Mouse (Mus musculus) heart, embryonic 10.5 days (tissue): Measurements from ENCODE around the gene Slc25a43. TPM values are rescaled to one million over a fixed set of nuclear protein-coding genes. Genes with fewer than 3 reads are reported as not detected.

Experiments
- DNase-seq: peaks from one replicate; pipeline ENCODE4 v3.0.0-alpha.2; 2017; ENCODE audit warnings: low spot score
- H3K27ac ChIP-seq: fragments of 300-500 bp; sonication (generic); 2 replicates; pipeline ENCODE4 v1.5.1; 2016; ENCODE audit warnings: mild to moderate bottlenecking
- H3K27me3 ChIP-seq: fragments of 300-500 bp; sonication (generic); 2 replicates; pipeline ENCODE4 v1.6.1; 2016; ENCODE audit warnings: mild to moderate bottlenecking; ENCODE audit not compliant: poor library complexity, insufficient read depth, severe bottlenecking
- H3K36me3 ChIP-seq: fragments of 300-500 bp; sonication (generic); 2 replicates; pipeline ENCODE4 v1.6.1; 2016; ENCODE audit warnings: mild to moderate bottlenecking, moderate library complexity
- H3K4me1 ChIP-seq: fragments of 300-500 bp; sonication (generic); 2 replicates; pipeline ENCODE4 v1.6.1; 2016; ENCODE audit warnings: mild to moderate bottlenecking
- H3K4me3 ChIP-seq: fragments of 300-500 bp; sonication (generic); 2 replicates; pipeline ENCODE4 v1.5.1; 2016; ENCODE audit warnings: mild to moderate bottlenecking, moderate library complexity
- H3K9me3 ChIP-seq: fragments of 300-500 bp; sonication (generic); 2 replicates; pipeline ENCODE4 v1.6.1; 2016; ENCODE audit warnings: mild to moderate bottlenecking, moderate library complexity
- WGBS: fragments of 180-500 bp; shearing (Covaris S2); methylation state at CpG from one replicate; pipeline ENCODE4 v1.1.7; 2016; 5-methylcytosine and 5-hydroxymethylcytosine counted together
- polyA plus RNA-seq: library from polyadenylated mRNA; unstranded; fragments of >200 nt; fragmentation: Nextera tagmentation; extraction: Ambion mirVana; gene quantifications from 2 replicates; pipeline ENCODE4 v1.2.1, GENCODE M21; 2016

Gene Slc25a43
- polyA plus RNA-seq, 1 experiment from 2014 or later, result 2.2 TPM

DNA sequence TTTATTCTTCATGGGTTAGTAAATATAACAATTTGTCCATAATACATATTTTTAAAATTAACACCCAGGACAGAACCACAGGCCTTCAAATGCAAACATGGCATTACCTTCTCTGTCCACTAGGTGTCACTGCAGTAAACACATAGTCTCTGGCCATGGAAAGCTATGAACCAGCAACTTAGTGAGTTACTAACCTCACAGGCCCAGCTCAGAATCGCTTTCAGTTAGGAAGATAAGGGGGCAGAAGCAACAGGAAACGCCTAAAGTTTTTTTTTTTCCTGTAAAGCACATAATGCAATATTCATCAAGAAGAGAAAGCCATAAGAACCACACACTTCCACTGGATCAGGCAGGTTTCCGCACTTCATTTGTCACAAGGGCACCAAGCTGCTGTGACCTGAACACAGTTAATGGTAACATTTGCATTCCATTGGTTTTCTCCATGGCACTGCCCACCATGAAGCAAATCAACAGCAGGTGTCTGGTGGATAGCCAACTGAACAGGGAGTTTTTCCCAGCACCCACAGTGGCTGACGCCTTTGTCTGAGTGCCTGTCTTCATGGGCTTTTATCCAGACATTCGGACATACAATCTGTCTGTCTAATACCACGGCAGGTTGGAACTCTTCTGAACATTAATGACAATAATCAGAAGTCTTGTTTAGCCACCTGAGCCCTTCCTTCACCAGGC lies 17.6 kb downstream of the Slc25a43 start:
- WGBS, result 59% methylated on average over 6 of the region's 6 CpGs
- no peaks in the 10 kb centered on the region for H3K27me3 ChIP-seq
- no peaks in the 10 kb centered on the region for H3K36me3 ChIP-seq
- DNase-seq, result no peak
- no peak overlapping the region for H3K4me3 ChIP-seq
- H3K4me1 ChIP-seq, result no peaks in the 10 kb centered on the region
- no peak overlapping the region for H3K27ac ChIP-seq
- no peaks in the 10 kb centered on the region for H3K9me3 ChIP-seq

DNA sequence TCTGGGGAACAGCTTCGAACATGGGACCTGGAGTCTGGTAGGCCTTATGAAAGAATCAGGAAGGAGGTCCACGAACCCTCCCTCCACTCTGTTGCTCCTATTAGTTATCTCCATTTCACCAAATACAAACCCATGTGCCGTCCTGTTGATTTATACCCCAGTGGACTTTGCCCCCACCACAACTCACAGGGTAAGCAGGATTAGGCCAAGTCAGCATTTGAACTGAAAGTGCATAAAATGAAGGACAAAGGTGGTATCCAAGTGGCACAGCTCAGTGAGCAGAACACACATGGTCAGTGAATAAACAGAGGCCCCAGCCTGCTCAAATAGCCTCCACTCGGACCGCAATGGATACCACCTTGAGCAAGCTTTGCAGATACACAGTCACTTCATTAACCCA lies 18.8 kb downstream of the Slc25a43 start:
- Histone ChIP-seq H3K4me1 (no peaks in the 10 kb centered on the region), H3K4me3 (no peak overlapping the region), H3K36me3 (no peaks in the 10 kb centered on the region), H3K27ac (no peak overlapping the region), H3K9me3 (no peaks in the 10 kb centered on the region), H3K27me3 (no peaks in the 10 kb centered on the region)
- WGBS, result 75% methylated on average over 5 of the region's 5 CpGs
- no peak for DNase-seq

DNA sequence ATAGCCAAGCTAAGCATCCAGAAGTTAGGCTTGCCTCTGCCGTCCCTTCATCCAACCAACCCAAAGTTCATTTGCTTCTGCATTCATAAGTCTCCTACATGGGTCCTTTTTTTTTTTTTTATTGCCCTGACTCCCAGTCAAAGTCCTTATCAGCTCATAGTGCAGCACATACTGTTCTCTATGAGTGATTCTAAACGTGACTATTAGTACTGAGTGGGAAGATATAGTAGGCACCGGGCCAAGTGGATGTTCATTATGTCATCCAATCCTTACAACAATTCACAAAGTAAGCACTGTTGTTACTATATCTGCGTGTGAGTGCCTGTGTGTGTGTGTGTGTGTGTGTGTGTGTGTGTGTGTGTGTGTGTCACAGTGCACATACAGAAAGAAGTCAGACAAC lies 19.4 kb downstream of the Slc25a43 start:
- 69% methylated on average over 4 of the region's 4 CpGs for WGBS
- no peak for DNase-seq
- no peaks in the 10 kb centered on the region for H3K27me3 ChIP-seq
- no peaks in the 10 kb centered on the region for H3K4me1 ChIP-seq
- H3K27ac ChIP-seq, result no peak overlapping the region
- H3K4me3 ChIP-seq, result no peak overlapping the region
- H3K9me3 ChIP-seq, result no peaks in the 10 kb centered on the region
- no peaks in the 10 kb centered on the region for H3K36me3 ChIP-seq

DNA sequence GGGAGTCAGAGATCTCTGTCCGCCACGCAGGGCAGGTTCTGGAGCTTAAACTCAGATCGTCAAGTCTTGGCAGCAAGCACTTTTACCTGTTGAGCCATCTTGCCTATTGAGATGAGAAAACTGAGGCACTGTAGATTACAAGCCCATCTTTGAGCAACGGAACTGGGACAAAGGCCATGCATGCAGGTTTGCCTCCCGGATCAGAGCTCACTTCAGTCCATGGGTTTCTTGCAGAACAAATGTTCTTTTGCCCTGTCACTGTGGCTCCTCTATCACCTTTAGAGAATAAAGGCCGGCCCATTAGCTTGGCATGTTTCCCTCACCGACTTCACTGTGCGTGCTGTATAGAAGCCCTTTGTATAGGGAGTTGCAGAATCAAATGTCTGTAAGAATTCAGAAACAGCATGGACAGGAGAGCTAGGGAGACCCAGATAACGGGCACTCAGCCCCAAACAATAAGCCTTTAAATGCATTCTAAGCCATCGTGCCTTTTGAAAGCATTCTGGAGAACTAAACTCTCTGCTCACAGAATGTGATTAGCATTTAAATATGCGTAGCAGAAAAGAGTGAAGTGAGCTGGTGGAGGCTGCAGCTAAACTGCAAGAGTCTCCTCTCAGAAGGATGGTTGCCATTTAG lies 20.0 kb downstream of the Slc25a43 start:
- H3K27me3 ChIP-seq, result no peaks in the 10 kb centered on the region
- H3K36me3 ChIP-seq, result no peaks in the 10 kb centered on the region
- WGBS, result 51% methylated on average over 11 of the region's 11 CpGs
- H3K4me1 ChIP-seq, result no peaks in the 10 kb centered on the region
- H3K4me3 ChIP-seq, result no peak overlapping the region
- DNase-seq, result no peak
- H3K9me3 ChIP-seq, result no peaks in the 10 kb centered on the region
- no peak overlapping the region for H3K27ac ChIP-seq

DNA sequence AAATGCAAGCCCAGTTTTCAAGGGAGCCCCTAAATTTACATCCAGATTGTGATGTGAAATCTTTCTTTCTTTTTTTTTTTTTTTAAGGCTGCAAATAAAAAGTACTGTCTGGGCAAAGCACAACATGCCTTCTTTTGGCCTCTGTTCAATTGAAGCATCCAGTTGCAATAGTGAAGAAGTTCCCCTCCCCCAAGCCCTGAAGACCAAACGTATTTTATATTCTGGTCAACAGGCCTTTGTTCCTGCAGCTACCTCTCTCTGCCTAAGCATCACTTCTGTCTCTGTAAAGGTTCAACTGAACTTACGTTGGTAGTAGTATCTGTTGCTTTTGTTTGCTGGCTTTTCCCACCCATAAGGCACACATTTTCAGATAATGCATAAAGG lies 20.5 kb downstream of the Slc25a43 start:
- H3K4me1 ChIP-seq, result no peaks in the 10 kb centered on the region
- no peaks in the 10 kb centered on the region for H3K27me3 ChIP-seq
- H3K27ac ChIP-seq, result no peak overlapping the region
- no peak overlapping the region for H3K4me3 ChIP-seq
- no peaks in the 10 kb centered on the region for H3K9me3 ChIP-seq
- H3K36me3 ChIP-seq, result no peaks in the 10 kb centered on the region
- WGBS, result 48% methylated on average over 2 of the region's 2 CpGs
- DNase-seq, result no peak

DNA sequence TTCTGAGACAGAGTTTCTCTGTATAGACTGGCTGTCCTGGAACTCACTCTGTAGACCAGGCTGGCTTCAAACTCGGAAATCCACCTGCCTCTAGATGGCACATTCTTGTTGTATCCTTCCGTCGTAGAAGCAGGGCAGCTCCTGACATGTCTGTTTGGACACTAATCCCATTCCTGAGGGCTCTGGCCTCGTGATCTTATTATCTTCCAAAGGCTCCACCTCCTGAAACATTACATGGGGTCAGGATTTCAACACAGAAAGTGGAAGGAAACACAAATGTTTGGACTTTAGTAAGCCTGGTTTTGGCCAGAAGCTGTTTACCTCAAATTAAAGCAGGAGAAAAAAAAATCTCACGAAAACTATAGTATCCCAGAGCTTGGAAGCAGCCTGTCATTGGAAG lies 23.9 kb downstream of the Slc25a43 start:
- no peaks in the 10 kb centered on the region for H3K9me3 ChIP-seq
- no peaks in the 10 kb centered on the region for H3K36me3 ChIP-seq
- no peaks in the 10 kb centered on the region for H3K4me1 ChIP-seq
- no peaks in the 10 kb centered on the region for H3K27me3 ChIP-seq
- 69% methylated on average over 5 of the region's 5 CpGs for WGBS
- no peak overlapping the region for H3K4me3 ChIP-seq
- no peak overlapping the region for H3K27ac ChIP-seq
- no peak for DNase-seq

DNA sequence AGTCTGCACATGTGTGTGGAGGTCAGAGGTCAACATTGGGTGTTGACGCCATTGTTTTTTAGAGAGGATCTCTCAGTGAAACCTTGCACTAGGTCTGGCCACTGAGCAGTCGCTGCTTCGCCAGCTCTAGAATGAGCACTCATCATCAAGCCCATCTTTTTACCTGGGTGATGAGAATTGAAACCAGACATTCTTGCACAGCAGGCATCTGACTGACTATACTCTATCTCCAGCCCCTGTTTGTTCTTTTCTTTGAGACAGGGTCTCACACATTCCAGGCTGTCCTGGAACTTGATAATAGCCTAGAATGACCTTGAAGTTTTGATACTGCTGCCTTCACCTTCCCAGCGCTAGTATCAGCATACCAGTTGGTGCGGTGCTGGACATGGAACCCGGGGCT lies 29.1 kb downstream of the Slc25a43 start:
- Histone ChIP-seq H3K27ac (no peak overlapping the region), H3K4me1 (no peaks in the 10 kb centered on the region), H3K36me3 (no peaks in the 10 kb centered on the region), H3K9me3 (no peaks in the 10 kb centered on the region), H3K27me3 (no peaks in the 10 kb centered on the region), H3K4me3 (no peak overlapping the region)
- no peak for DNase-seq
- 71% methylated on average over 6 of the region's 6 CpGs for WGBS

DNA sequence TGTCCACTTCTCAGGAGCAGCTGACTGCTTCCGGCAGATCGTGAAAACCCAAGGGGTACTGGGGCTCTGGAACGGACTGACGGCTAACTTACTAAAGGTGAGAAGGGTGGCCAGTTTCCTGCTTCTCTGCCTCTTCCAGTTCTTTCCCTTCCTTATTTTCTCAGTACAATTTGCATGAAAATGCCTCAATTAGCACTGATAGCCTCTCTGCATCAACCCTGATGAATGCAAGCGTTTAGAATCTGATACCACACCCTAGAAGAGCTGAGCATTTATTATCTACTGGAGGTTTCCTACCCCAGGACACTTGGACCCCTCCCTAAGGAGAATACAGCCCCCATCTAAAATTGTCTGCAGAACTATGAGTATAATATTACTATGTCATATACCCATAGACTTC lies 32.1 kb downstream of the Slc25a43 start:
- no peak overlapping the region for H3K4me3 ChIP-seq
- no peaks in the 10 kb centered on the region for H3K27me3 ChIP-seq
- H3K9me3 ChIP-seq, result no peaks in the 10 kb centered on the region
- no peaks in the 10 kb centered on the region for H3K4me1 ChIP-seq
- 76% methylated on average over 5 of the region's 5 CpGs for WGBS
- no peak for DNase-seq
- H3K36me3 ChIP-seq, result no peaks in the 10 kb centered on the region
- H3K27ac ChIP-seq, result no peak overlapping the region

DNA sequence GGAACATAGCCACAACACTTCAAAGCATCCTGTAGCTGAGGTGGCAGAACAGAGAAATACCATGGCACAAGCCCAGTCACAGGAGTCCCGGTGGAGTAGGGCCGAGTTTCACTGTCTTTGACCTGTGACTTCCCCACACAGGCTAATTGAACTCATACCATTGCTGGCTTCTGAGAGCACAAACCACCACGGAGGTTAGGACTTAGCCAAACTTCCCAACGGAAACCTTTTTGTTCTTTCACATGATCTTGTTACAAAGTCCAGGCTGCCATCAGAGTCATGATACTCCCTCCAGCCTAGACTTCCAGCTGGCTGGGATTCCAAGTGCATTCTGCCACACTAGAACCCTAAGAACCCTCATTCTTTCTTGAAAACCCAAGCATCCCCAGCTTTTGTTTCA lies 34.2 kb downstream of the Slc25a43 start:
- Histone ChIP-seq H3K27ac (no peak overlapping the region), H3K4me1 (no peaks in the 10 kb centered on the region), H3K9me3 (no peaks in the 10 kb centered on the region), H3K27me3 (no peaks in the 10 kb centered on the region), H3K4me3 (no peak overlapping the region), H3K36me3 (no peaks in the 10 kb centered on the region)
- WGBS, result 63% methylated on average over 4 of the region's 4 CpGs
- DNase-seq, result no peak

DNA sequence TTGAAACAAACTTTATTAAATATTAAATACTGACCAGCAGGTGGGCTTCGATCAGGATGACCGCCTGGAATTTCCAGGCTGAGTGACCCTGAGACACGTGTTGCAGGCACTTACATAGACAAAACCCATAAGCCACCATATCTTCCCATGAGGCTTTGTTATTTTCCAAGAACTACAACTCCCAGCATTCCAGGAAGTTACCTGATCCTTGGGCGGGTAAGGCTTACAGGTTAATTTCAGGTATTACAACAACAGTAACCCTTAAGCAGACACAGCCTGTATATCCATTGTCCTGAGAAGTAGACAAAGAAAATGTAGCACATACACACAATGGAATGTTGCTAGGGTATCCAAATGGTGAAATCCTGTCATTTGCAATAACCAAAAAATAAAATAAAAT lies 45.9 kb downstream of the Slc25a43 start:
- Histone ChIP-seq H3K27ac (no peak overlapping the region), H3K9me3 (no peaks in the 10 kb centered on the region), H3K4me1 (no peaks in the 10 kb centered on the region), H3K4me3 (no peak overlapping the region), H3K36me3 (no peaks in the 10 kb centered on the region), H3K27me3 (no peaks in the 10 kb centered on the region)
- no peak for DNase-seq
- WGBS, result 61% methylated on average over 4 of the region's 4 CpGs

DNA sequence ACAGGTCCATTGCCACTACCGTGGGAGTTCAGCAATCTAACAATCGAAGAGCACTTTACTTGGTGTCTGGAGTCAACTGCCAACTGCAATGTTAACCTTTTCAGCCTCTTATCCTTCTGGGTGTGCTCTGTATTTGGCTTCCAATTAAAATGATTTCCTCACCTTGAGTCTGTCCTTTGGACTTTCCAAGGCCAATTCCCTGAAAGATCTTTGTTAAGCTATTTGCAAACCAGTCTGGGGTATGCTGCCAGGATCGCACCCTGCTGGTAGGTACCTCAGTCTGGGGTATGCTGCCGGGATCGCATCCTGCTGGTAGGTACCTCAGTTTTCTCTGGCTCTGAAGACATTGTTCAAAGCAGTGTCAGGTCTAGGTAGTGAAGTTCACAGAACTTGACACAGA lies 51.1 kb downstream of the Slc25a43 start:
- no peaks in the 10 kb centered on the region for H3K4me1 ChIP-seq
- H3K36me3 ChIP-seq, result peaks cover 11% of the 10 kb centered on the region
- no peak for DNase-seq
- no peak overlapping the region for H3K4me3 ChIP-seq
- peak overlapping the region; percentile 70; the same call in 1 of the 2 replicates for H3K27ac ChIP-seq
- H3K9me3 ChIP-seq, result no peaks in the 10 kb centered on the region
- H3K27me3 ChIP-seq, result no peaks in the 10 kb centered on the region
- WGBS, result 61% methylated on average over 5 of the region's 5 CpGs

DNA sequence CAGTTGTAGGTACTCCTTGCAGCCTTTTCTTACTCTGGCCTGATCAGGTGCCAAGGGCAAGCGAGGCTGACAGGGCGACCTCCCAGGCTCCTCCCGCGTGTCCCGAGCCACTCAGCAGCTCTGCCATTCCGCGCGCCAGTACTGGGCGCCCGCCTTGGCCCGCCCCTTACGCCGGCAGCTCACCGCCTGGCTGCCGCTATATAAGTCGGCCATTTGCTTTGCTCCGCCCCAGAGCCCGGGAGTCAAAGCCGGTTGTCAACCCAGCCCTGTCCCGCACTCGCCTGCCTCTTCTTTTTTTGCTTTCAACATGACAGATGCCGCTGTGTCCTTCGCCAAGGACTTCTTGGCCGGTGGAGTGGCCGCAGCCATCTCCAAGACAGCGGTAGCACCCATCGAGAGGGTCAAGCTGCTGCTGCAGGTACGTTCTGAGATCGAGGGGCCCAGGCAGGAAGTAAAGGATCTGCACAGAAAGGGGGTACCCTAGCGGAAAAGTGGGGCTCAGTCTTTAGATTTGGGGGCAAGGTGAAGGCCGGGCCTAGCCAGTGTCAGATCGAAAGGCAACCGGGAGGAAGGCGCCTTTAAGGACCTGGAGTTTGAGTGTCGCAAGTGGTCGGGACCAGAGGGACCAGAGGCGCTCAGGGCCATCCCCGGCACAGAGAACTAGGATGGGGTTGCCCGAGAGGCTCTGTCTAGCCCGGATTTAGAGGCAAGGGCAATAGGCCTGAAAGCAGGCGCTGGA lies 52.1 kb downstream of the Slc25a43 start, which contains the start of gene Slc25a5:
Gene Slc25a5 (plus strand): TSS at position 228 of the 739 bp plus-strand sequence.
- H3K27me3 ChIP-seq, result no peaks in the 10 kb centered on the region
- peak within 1 kb of the TSS; percentile 70 for H3K4me3 ChIP-seq
- no peaks in the 10 kb centered on the region for H3K4me1 ChIP-seq
- 17% methylated on average over 41 of the region's 41 CpGs for WGBS
- peak; percentile 91 for DNase-seq
- peak within 1 kb of the TSS; percentile 91 for H3K27ac ChIP-seq
- peaks cover 11% of the 10 kb centered on the region for H3K36me3 ChIP-seq
- no peaks in the 10 kb centered on the region for H3K9me3 ChIP-seq

DNA sequence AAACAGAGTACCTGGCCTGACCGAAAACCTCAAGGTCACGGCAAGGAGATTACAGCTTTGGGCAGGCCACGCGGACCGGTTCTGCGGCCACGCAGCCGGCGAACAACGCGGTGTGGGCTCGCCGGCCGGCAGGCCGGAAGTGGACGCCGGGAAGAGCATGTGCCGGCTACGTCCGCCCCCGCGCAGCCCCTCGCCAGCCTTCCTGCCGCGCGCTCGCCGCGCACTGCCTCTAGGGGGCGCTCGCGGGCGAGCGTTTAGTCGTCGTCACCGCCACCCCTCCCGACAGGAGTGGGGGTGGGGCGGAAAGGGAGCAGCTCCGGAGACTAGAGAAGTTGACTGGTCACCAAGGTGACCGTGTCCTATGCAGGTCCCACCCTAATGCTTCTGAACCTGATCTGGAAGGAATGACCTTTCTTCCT lies 52.7 kb downstream of the Slc25a43 start:
- H3K27me3 ChIP-seq, result no peaks in the 10 kb centered on the region
- no peaks in the 10 kb centered on the region for H3K9me3 ChIP-seq
- WGBS, result 12% methylated on average over 41 of the region's 41 CpGs
- peak; percentile 89 for DNase-seq
- H3K27ac ChIP-seq, result peak overlapping the region; percentile 91
- peaks cover 11% of the 10 kb centered on the region for H3K36me3 ChIP-seq
- peak overlapping the region; percentile 70 for H3K4me3 ChIP-seq
- H3K4me1 ChIP-seq, result no peaks in the 10 kb centered on the region
